Mouse (Mus musculus): ENCODE results near the gene Gcg. TPM values are rescaled to one million over a fixed set of nuclear protein-coding genes. Genes with fewer than 3 reads are reported as not detected.

Gene Gcg
- polyA plus RNA-seq, 2 experiments: 0.03 to 0.15 TPM

DNA sequence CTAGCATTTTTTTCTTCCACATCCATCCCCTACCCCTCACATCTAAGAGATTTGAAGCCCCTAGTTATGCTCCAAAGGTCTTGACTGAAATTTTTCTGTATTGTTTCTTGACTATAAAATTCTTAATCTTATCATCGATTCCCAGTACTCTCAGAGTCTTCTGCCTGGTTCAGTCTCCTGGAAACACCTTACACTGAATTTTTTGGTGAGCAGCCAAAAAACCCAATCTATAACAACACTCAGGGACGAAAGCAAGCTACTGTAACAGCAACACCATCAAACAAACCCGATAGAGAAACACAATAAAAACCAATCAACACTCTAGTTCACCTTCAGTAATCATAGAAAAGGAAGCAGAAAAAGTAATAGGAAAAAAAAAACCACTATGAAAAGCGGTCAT is 43.4 kb downstream of the Gcg start:
- no peaks in the 10 kb centered on the region for H3K27me3 ChIP-seq (ENCODE audit: control insufficient read depth, insufficient read depth, low read length)

DNA sequence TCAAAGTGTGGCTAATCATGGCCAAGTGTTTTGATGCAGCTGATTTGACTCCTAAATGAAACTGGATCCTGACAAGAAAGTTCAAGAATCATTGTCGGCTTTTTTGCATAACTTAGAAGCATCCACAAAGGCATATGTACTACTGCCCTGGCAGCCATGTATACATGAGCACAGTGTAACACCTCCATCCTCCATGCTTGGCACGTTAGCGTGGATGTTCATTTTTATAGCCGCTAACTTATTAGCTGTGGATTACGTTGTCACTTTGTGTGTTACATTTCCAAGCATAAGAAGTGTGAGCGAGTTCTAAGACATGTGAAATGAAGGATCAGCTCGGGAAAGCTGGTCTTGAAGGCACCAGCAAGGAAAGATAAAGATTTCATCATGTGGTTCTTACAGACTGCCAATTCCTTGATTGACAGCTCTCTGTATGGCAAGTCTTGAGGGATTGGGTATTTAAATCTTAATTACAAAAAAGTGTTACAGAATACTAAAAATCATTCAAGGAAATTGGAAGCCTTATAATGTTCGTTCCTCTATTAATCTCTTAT is 52.1 kb downstream of the Gcg start:
- Histone ChIP-seq H3K9ac (replicated peaks) (no peak overlapping the region), H3K36me3 (replicated peaks; ENCODE audit: control insufficient read depth, insufficient read depth, low read depth) (no peaks in the 10 kb centered on the region), H3K27me3 (ENCODE audit: control insufficient read depth, insufficient read depth, low read length) (no peaks in the 10 kb centered on the region), H3K9me3 (ENCODE audit: control insufficient read depth, low read length) (no peaks in the 10 kb centered on the region), H3K4me2 (ENCODE audit: low read depth) (no peak overlapping the region), H3K4me3 (ENCODE audit: insufficient read depth in 1 of 2, low read depth in 2 of 2, low read length in 2 of 2) (no peak overlapping the region), H3K27ac (no peak overlapping the region), H3K4me1 (replicated peaks; ENCODE audit: control insufficient read depth in 2 of 2, insufficient read depth in 2 of 2, low read length in 1 of 2) (no peaks in the 10 kb centered on the region)
- ATAC-seq (ENCODE audit: insufficient read depth) (no peak), DNase-seq (ENCODE audit: low read depth in 3 of 3, low spot score in 3 of 3) (no peak)
- 58% methylated on average over 8 of the region's 8 CpGs for WGBS (ENCODE audit: insufficient replicate concordance)
- TF ChIP-seq CTCF (IDR thresholded peaks at IDR 0.05; ENCODE audit: low read depth): no peak
- no peak for TF ChIP-seq EP300 (IDR thresholded peaks at IDR 0.05; ENCODE audit: low read depth)

More for the DNA sequence above, 43.4 kb downstream of the Gcg start:
- 59% methylated on average over 4 of the region's 4 CpGs for WGBS (ENCODE audit: insufficient replicate concordance)
- H3K4me3 ChIP-seq (ENCODE audit: insufficient read depth in 1 of 2, low read depth in 2 of 2, low read length in 2 of 2): no peak overlapping the region
- H3K4me1 ChIP-seq (replicated peaks; ENCODE audit: control insufficient read depth in 2 of 2, insufficient read depth in 2 of 2, low read length in 1 of 2): peaks cover 3 to 6% of the 10 kb centered on the region in 2 experiments; a peak in 3 of 4 replicates
- H3K27ac ChIP-seq: no peak overlapping the region
- no peak overlapping the region for H3K9ac ChIP-seq (replicated peaks)
- H3K36me3 ChIP-seq (replicated peaks; ENCODE audit: control insufficient read depth, insufficient read depth, low read depth): no peaks in the 10 kb centered on the region
- no peak for ATAC-seq (ENCODE audit: insufficient read depth)
- no peak for DNase-seq (ENCODE audit: low read depth in 3 of 3, low spot score in 3 of 3)
- no peaks in the 10 kb centered on the region for H3K9me3 ChIP-seq (ENCODE audit: control insufficient read depth, low read length)
- TF ChIP-seq CTCF (IDR thresholded peaks at IDR 0.05; ENCODE audit: low read depth): no peak
- no peak for TF ChIP-seq EP300 (IDR thresholded peaks at IDR 0.05; ENCODE audit: low read depth)
- H3K4me2 ChIP-seq (ENCODE audit: low read depth): no peak overlapping the region

- Histone ChIP-seq H3K27ac (no peak overlapping the region), H3K4me3 (ENCODE audit: insufficient read depth in 1 of 2, low read depth in 2 of 2, low read length in 2 of 2) (no peak overlapping the region), H3K4me2 (ENCODE audit: low read depth) (no peak overlapping the region), H3K9me3 (ENCODE audit: control insufficient read depth, low read length) (no peaks in the 10 kb centered on the region), H3K9ac (replicated peaks) (no peak overlapping the region), H3K36me3 (replicated peaks; ENCODE audit: control insufficient read depth, insufficient read depth, low read depth) (no peaks in the 10 kb centered on the region), H3K27me3 (ENCODE audit: control insufficient read depth, insufficient read depth, low read length) (no peaks in the 10 kb centered on the region), H3K4me1 (replicated peaks; ENCODE audit: control insufficient read depth in 2 of 2, insufficient read depth in 2 of 2, low read length in 1 of 2) (no peaks in the 10 kb centered on the region)
- ATAC-seq (ENCODE audit: insufficient read depth) (no peak), DNase-seq (ENCODE audit: low read depth in 3 of 3, low spot score in 3 of 3) (no peak)
- 62% methylated on average over 3 of the region's 3 CpGs for WGBS (ENCODE audit: insufficient replicate concordance)
- TF ChIP-seq EP300 (IDR thresholded peaks at IDR 0.05; ENCODE audit: low read depth) (no peak), CTCF (IDR thresholded peaks at IDR 0.05; ENCODE audit: low read depth) (no peak)
Measured at GRCm38 (mm10) chr2:62425941-62426340, 57.5 kb downstream of the Gcg start.

Other genes starting within 250 kb of the Gcg start
- 1.7 and 2.3 TPM in 2 replicates for gene Dpp4, start 71.4 kb downstream of the Gcg start, polyA plus RNA-seq (2012; rRNA removed)
- gene Dpp4, start 71.4 kb downstream of the Gcg start, polyA plus RNA-seq (2014; fragmentation: Nextera tagmentation; extraction: Ambion mirVana): 4.4 and 5.3 TPM in 2 replicates
- gene Fap, start 90.4 kb upstream of the Gcg start, polyA plus RNA-seq (2012; rRNA removed): 0.10 and 0.12 TPM in 2 replicates
- 0.17 TPM in 1 of 2 replicates, not detected in the other for gene Fap, start 90.4 kb upstream of the Gcg start, polyA plus RNA-seq (2014; fragmentation: Nextera tagmentation; extraction: Ambion mirVana)
- gene Ifih1, start 162.6 kb upstream of the Gcg start, polyA plus RNA-seq (2012; rRNA removed): 0.83 and 1.5 TPM in 2 replicates
- 2.9 and 4.0 TPM in 2 replicates for gene Ifih1, start 162.6 kb upstream of the Gcg start, polyA plus RNA-seq (2014; fragmentation: Nextera tagmentation; extraction: Ambion mirVana)
- 1.8 and 2.8 TPM in 2 replicates for gene Gca, start 180.6 kb upstream of the Gcg start, polyA plus RNA-seq (2012; rRNA removed)
- 1.9 and 2.1 TPM in 2 replicates for gene Gca, start 180.6 kb upstream of the Gcg start, polyA plus RNA-seq (2014; fragmentation: Nextera tagmentation; extraction: Ambion mirVana)

Measured in liver, embryonic 14.5 days (tissue).